Mouse (Mus musculus): ENCODE measurements around the gene Gm853. TPM values are rescaled to one million over a fixed set of nuclear protein-coding genes. Genes with fewer than 3 reads are reported as not detected.
A peak's percentile ranks its signal among the peaks of the same experiment; 100 is the strongest.

Gm853 gene
- polyA plus RNA-seq, 1 experiment from 2014 or later, result not detected

GRCm38 (mm10) chr4:130183023-130183422, 39.2 kb downstream of the Gm853 start:
- H3K9me3 ChIP-seq (ENCODE audit: control insufficient read depth, low read length), result no peaks in the 10 kb centered on the region
- no peak overlapping the region for H3K4me3 ChIP-seq (ENCODE audit: low read depth, low read length)
- WGBS, result 84% methylated on average over 13 of the region's 13 CpGs
- no peak overlapping the region for H3K27ac ChIP-seq (ENCODE audit: low read depth, low read length)
- no peaks in the 10 kb centered on the region for H3K4me1 ChIP-seq (ENCODE audit: control insufficient read depth, insufficient read depth, low read length)
- H3K36me3 ChIP-seq (ENCODE audit: control insufficient read depth, insufficient read depth, low read length), result no peaks in the 10 kb centered on the region
- H3K27me3 ChIP-seq (ENCODE audit: control insufficient read depth, insufficient read depth, low read length), result no peaks in the 10 kb centered on the region
- H3K9ac ChIP-seq (replicated peaks; ENCODE audit: low read depth, low read length), result no peak overlapping the region
- no peak for ATAC-seq (ENCODE audit: low read depth)
- H3K4me2 ChIP-seq (ENCODE audit: low read depth, low read length), result no peak overlapping the region

DNA sequence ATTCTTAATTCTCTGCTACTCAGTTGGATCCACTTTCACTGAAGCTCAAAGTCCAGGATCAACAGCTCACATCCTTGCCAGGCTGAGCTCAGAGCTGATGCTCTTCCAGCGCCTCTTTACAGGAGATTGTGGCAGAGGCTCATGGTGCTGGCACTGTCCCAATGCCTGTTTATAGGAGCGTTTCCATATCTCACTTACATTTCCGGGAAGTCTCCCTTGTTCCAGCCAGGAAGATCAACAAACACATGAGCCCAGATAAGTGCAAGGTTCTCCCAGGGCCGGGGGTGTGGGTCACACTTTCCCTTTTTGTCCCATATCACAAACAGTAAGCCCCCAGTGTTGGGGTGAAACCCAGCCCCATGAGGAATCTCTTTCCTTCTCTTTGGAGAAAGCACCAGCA, 40.3 kb downstream of the Gm853 start:
- Histone ChIP-seq H3K9ac (replicated peaks; ENCODE audit: low read depth, low read length) (no peak overlapping the region), H3K4me3 (ENCODE audit: low read depth, low read length) (no peak overlapping the region), H3K4me2 (ENCODE audit: low read depth, low read length) (no peak overlapping the region), H3K27ac (ENCODE audit: low read depth, low read length) (no peak overlapping the region), H3K27me3 (ENCODE audit: control insufficient read depth, insufficient read depth, low read length) (no peaks in the 10 kb centered on the region), H3K9me3 (ENCODE audit: control insufficient read depth, low read length) (no peaks in the 10 kb centered on the region), H3K4me1 (ENCODE audit: control insufficient read depth, insufficient read depth, low read length) (no peaks in the 10 kb centered on the region), H3K36me3 (ENCODE audit: control insufficient read depth, insufficient read depth, low read length) (no peaks in the 10 kb centered on the region)
- 81% methylated on average over 4 of the region's 4 CpGs for WGBS
- no peak for ATAC-seq (ENCODE audit: low read depth)

- H3K4me2 ChIP-seq (ENCODE audit: low read depth, low read length), result no peak overlapping the region
- no peaks in the 10 kb centered on the region for H3K27me3 ChIP-seq (ENCODE audit: control insufficient read depth, insufficient read depth, low read length)
- no peak overlapping the region for H3K4me3 ChIP-seq (ENCODE audit: low read depth, low read length)
- no peaks in the 10 kb centered on the region for H3K4me1 ChIP-seq (ENCODE audit: control insufficient read depth, insufficient read depth, low read length)
- no peak overlapping the region for H3K9ac ChIP-seq (replicated peaks; ENCODE audit: low read depth, low read length)
- no peak overlapping the region for H3K27ac ChIP-seq (ENCODE audit: low read depth, low read length)
- ATAC-seq (ENCODE audit: low read depth), result no peak
- H3K36me3 ChIP-seq (ENCODE audit: control insufficient read depth, insufficient read depth, low read length), result no peaks in the 10 kb centered on the region
- WGBS, result 72% methylated on average over 7 of the region's 7 CpGs
- H3K9me3 ChIP-seq (ENCODE audit: control insufficient read depth, low read length), result no peaks in the 10 kb centered on the region
Observed at GRCm38 (mm10) chr4:130180909-130181602, 41.1 kb downstream of the Gm853 start.

DNA sequence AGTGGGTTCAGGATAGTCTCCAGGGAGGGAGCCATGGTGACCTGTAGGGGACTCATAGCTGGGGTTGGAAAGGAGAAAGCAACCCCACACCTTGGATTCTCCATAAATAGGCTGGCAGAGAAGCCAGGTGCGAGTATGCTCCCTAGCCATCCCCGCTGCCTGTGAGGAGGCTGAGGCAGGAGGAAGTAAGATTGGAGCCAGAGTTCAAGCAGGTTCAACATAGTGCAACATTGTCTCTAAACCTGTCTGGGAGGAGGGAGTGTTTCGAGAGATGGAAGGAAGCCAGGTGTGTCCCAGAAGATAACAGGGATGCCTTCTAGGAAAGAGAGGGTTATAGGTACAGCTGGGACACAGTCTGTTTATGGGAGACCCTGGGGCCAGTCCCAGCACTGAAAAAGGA, 42.3 kb downstream of the Gm853 start:
- Histone ChIP-seq H3K36me3 (ENCODE audit: control insufficient read depth, insufficient read depth, low read length) (no peaks in the 10 kb centered on the region), H3K27me3 (ENCODE audit: control insufficient read depth, insufficient read depth, low read length) (0 out of 2 replicates have a peak, but pooled peaks cover 2% of the 10 kb centered on the region), H3K4me1 (ENCODE audit: control insufficient read depth, insufficient read depth, low read length) (peaks cover 4% of the 10 kb centered on the region), H3K9ac (replicated peaks; ENCODE audit: low read depth, low read length) (no peak overlapping the region), H3K4me3 (ENCODE audit: low read depth, low read length) (no peak overlapping the region), H3K27ac (ENCODE audit: low read depth, low read length) (no peak overlapping the region), H3K9me3 (ENCODE audit: control insufficient read depth, low read length) (no peaks in the 10 kb centered on the region), H3K4me2 (ENCODE audit: low read depth, low read length) (no peak overlapping the region)
- 87% methylated on average over 3 of the region's 3 CpGs for WGBS
- ATAC-seq (ENCODE audit: low read depth), result no peak

DNA sequence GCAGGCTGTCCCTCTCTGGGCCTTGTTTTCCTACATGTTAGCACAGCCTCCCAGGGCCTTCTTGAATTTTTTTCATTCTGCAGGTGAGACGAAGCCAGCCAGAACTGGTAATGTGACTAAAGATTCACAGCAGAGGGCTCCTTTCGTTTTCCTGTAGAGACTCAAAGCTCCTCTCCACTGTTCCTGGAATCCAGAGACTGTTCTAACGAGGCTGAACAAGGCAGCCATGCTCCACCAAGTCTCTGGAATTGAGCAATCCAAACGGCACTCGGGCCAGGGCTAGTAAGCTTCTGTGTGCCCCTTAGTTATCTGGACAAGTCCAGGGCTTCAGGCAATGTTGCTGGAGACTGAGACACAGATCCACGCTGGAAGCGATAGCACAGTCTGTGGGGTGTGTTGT, 44.7 kb downstream of the Gm853 start:
- no peak for ATAC-seq (ENCODE audit: low read depth)
- no peak overlapping the region for H3K9ac ChIP-seq (replicated peaks; ENCODE audit: low read depth, low read length)
- H3K27me3 ChIP-seq (ENCODE audit: control insufficient read depth, insufficient read depth, low read length), result peaks cover 6% of the 10 kb centered on the region; the same call in 1 of the 2 replicates
- H3K9me3 ChIP-seq (ENCODE audit: control insufficient read depth, low read length), result no peaks in the 10 kb centered on the region
- no peak overlapping the region for H3K27ac ChIP-seq (ENCODE audit: low read depth, low read length)
- 72% methylated on average over 7 of the region's 7 CpGs for WGBS
- H3K4me2 ChIP-seq (ENCODE audit: low read depth, low read length), result no peak overlapping the region
- no peaks in the 10 kb centered on the region for H3K36me3 ChIP-seq (ENCODE audit: control insufficient read depth, insufficient read depth, low read length)
- H3K4me3 ChIP-seq (ENCODE audit: low read depth, low read length), result no peak overlapping the region
- H3K4me1 ChIP-seq (ENCODE audit: control insufficient read depth, insufficient read depth, low read length), result peaks cover 8% of the 10 kb centered on the region

DNA sequence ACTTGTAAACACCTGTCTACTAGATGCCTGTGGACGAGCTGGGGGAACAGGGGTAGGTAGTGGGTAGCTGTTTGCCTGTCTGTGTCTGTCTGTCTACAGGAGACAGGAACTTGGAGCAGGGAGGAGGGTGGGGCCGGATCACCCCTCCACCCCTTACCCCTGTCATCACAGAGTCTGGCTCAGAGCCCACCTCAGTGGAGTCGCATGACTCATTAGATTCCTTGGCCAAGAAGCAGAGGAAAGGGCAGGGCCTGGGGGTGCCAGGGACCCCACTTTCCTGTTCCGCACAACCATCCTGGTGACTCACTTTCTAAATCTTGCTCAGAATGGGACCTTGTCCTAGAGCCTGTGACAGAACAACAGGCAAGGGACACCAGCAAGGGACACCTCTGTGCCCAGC, 45.1 kb downstream of the Gm853 start:
- H3K36me3 ChIP-seq (ENCODE audit: control insufficient read depth, insufficient read depth, low read length), result no peaks in the 10 kb centered on the region
- no peak overlapping the region for H3K9ac ChIP-seq (replicated peaks; ENCODE audit: low read depth, low read length)
- H3K9me3 ChIP-seq (ENCODE audit: control insufficient read depth, low read length), result no peaks in the 10 kb centered on the region
- no peak overlapping the region for H3K4me2 ChIP-seq (ENCODE audit: low read depth, low read length)
- WGBS, result 83% methylated on average over 4 of the region's 4 CpGs
- ATAC-seq (ENCODE audit: low read depth), result no peak
- H3K4me1 ChIP-seq (ENCODE audit: control insufficient read depth, insufficient read depth, low read length), result peaks cover 8% of the 10 kb centered on the region
- H3K4me3 ChIP-seq (ENCODE audit: low read depth, low read length), result no peak overlapping the region
- no peak overlapping the region for H3K27ac ChIP-seq (ENCODE audit: low read depth, low read length)
- peaks cover 6% of the 10 kb centered on the region; the same call in 1 of the 2 replicates for H3K27me3 ChIP-seq (ENCODE audit: control insufficient read depth, insufficient read depth, low read length)

- 84% methylated on average over 5 of the region's 5 CpGs for WGBS
Observed at GRCm38 (mm10) chr4:130176156-130176720, 46.0 kb downstream of the Gm853 start.

GRCm38 (mm10) chr4:130175072-130175711, 47.0 kb downstream of the Gm853 start, which contains the start of gene Tinagl1:
Tinagl1 (minus strand) TSS chr4:130175122.
- Histone ChIP-seq H3K4me2 (ENCODE audit: low read depth, low read length) (peak within 1 kb of the TSS; percentile 27; the same call in 1 of the 2 replicates), H3K27me3 (ENCODE audit: control insufficient read depth, insufficient read depth, low read length) (peaks cover 6% of the 10 kb centered on the region; the same call in 1 of the 2 replicates), H3K4me3 (ENCODE audit: low read depth, low read length) (no peak within 1 kb of the TSS; the same call in 1 of the 2 replicates), H3K27ac (ENCODE audit: low read depth, low read length) (no peak within 1 kb of the TSS), H3K9me3 (ENCODE audit: control insufficient read depth, low read length) (no peaks in the 10 kb centered on the region), H3K36me3 (ENCODE audit: control insufficient read depth, insufficient read depth, low read length) (no peaks in the 10 kb centered on the region), H3K4me1 (ENCODE audit: control insufficient read depth, insufficient read depth, low read length) (peaks cover 8% of the 10 kb centered on the region), H3K9ac (replicated peaks; ENCODE audit: low read depth, low read length) (no peak within 1 kb of the TSS)
- ATAC-seq (ENCODE audit: low read depth), result no peak
- 0% methylated on average over 13 of the region's 14 CpGs for WGBS

More at GRCm38 (mm10) chr4:130176156-130176720, 46.0 kb downstream of the Gm853 start:
- Histone ChIP-seq H3K36me3 (ENCODE audit: control insufficient read depth, insufficient read depth, low read length) (no peaks in the 10 kb centered on the region), H3K4me2 (ENCODE audit: low read depth, low read length) (no peak overlapping the region), H3K9ac (replicated peaks; ENCODE audit: low read depth, low read length) (no peak overlapping the region), H3K27me3 (ENCODE audit: control insufficient read depth, insufficient read depth, low read length) (peaks cover 6% of the 10 kb centered on the region; the same call in 1 of the 2 replicates), H3K9me3 (ENCODE audit: control insufficient read depth, low read length) (no peaks in the 10 kb centered on the region), H3K27ac (ENCODE audit: low read depth, low read length) (no peak overlapping the region), H3K4me1 (ENCODE audit: control insufficient read depth, insufficient read depth, low read length) (peaks cover 8% of the 10 kb centered on the region), H3K4me3 (ENCODE audit: low read depth, low read length) (no peak overlapping the region)
- no peak for ATAC-seq (ENCODE audit: low read depth)
